Comparison of ENCODE assay signal across 18 mouse cellular contexts in genomic region chr3:94650409-94650808, GRCm38 (mm10). TPM values are rescaled to one million over a fixed set of nuclear protein-coding genes. Genes with fewer than 3 reads are reported as not detected.
DNase-seq lines count a peak whose midpoint lies in the region; ATAC-seq and TF ChIP-seq lines count a peak whose summit lies in the region.
"Had no signal": no experiment of that assay in that cellular context is flagged by ENCODE, and none has a peak within 500 bp of the region (broad histone marks: within the 10 kb centered on the region; RNA-seq: fewer than 3 reads in every experiment).

No protein-coding gene starts in this region.

- no peaks in the 10 kb centered on the region for H3K9me3 ChIP-seq in lung, embryonic 14.5 days (ENCODE audit: low read depth, low read length)
- no peaks in the 10 kb centered on the region for H3K9me3 ChIP-seq in stomach, embryonic 16.5 days (replicated peaks; ENCODE audit: control insufficient read depth, low read length)
- H3K9me3 ChIP-seq: heart, embryonic 13.5 days; hindbrain, embryonic 10.5 days; liver, embryonic 15.5 days; midbrain, embryonic 12.5 days had no signal

- ATAC-seq in cerebellum, adult (ENCODE audit: insufficient number of reproducible peaks, low FRiP score, low TSS enrichment), result no peak
- ATAC-seq in lung, embryonic 14.5 days (ENCODE audit: insufficient read depth), result no peak
- no peak for ATAC-seq in stomach, embryonic 16.5 days (ENCODE audit: insufficient read depth, low FRiP score)

- peak; percentile 20 to 21 for DNase-seq in cerebellum, postnatal 10 days
- peak; percentile 7 for DNase-seq in ovary, adult 18-20 months (ENCODE audit: low spot score)
- DNase-seq in ovary, postnatal 36 days (ENCODE audit: low spot score), result no peak
- DNase-seq in lung, embryonic 14.5 days, result peak; percentile 7
- DNase-seq in retina, postnatal 1 day, result no peak
- no peak for DNase-seq in left cerebral cortex, adult 11 months (ENCODE audit: low spot score)
- DNase-seq: adrenal gland, postnatal 25 days; cerebellum, adult 8-10 months; spleen, adult 18-20 months had no signal

- peaks cover 9% of the 10 kb centered on the region for H3K4me1 ChIP-seq in lung, embryonic 14.5 days (ENCODE audit: insufficient read depth)
- H3K4me1 ChIP-seq in stomach, embryonic 16.5 days (ENCODE audit: control insufficient read depth, insufficient read depth, low read length), result peaks cover 22% of the 10 kb centered on the region

- no peak overlapping the region for H3K27ac ChIP-seq in lung, embryonic 14.5 days (ENCODE audit: low read depth)
- peak overlapping the region; percentile 90; the same call in 1 of the 2 replicates for H3K27ac ChIP-seq in stomach, embryonic 16.5 days (ENCODE audit: low read length)
- H3K27ac ChIP-seq: hindbrain, embryonic 10.5 days; left cerebral cortex, adult 2 months; midbrain, embryonic 12.5 days had no signal

- no peak overlapping the region for H3K4me2 ChIP-seq in lung, embryonic 14.5 days
- H3K4me2 ChIP-seq in stomach, embryonic 16.5 days (ENCODE audit: low read depth, low read length), result no peak overlapping the region
- H3K4me2 ChIP-seq: heart, embryonic 13.5 days; liver, embryonic 15.5 days; midbrain, embryonic 12.5 days had no signal

- H3K9ac ChIP-seq in lung, embryonic 14.5 days, result no peak overlapping the region
- no peak overlapping the region for H3K9ac ChIP-seq in stomach, embryonic 16.5 days (ENCODE audit: low read length)
- H3K9ac ChIP-seq: heart, embryonic 13.5 days; midbrain, embryonic 12.5 days had no signal

- WGBS in lung, embryonic 14.5 days, result 73% methylated on average over 7 of the region's 7 CpGs
- WGBS in stomach, embryonic 16.5 days, result 66% methylated on average over 7 of the region's 7 CpGs

- no peaks in the 10 kb centered on the region for H3K36me3 ChIP-seq in lung, embryonic 14.5 days (ENCODE audit: insufficient read depth)
- no peaks in the 10 kb centered on the region for H3K36me3 ChIP-seq in stomach, embryonic 16.5 days (ENCODE audit: control insufficient read depth, insufficient read depth, low read length)
- H3K36me3 ChIP-seq: heart, embryonic 13.5 days; hindbrain, embryonic 10.5 days; liver, embryonic 15.5 days; midbrain, embryonic 12.5 days had no signal

- H3K4me3 ChIP-seq in lung, embryonic 14.5 days (ENCODE audit: low read depth, low read length), result no peak overlapping the region
- H3K4me3 ChIP-seq in stomach, embryonic 16.5 days (replicated peaks; ENCODE audit: low read length), result no peak overlapping the region
- H3K4me3 ChIP-seq: heart, embryonic 13.5 days; hindbrain, embryonic 10.5 days; left cerebral cortex, adult 2 months; liver, embryonic 15.5 days; midbrain, embryonic 12.5 days had no signal

- TF ChIP-seq CTCF in lung, embryonic 14.5 days (IDR thresholded peaks at IDR 0.05; ENCODE audit: low read depth), result no peak

- H3K27me3 ChIP-seq in lung, embryonic 14.5 days (ENCODE audit: insufficient read depth, low read length), result no peaks in the 10 kb centered on the region
- H3K27me3 ChIP-seq in stomach, embryonic 16.5 days (ENCODE audit: control insufficient read depth, insufficient read depth, low read length), result no peaks in the 10 kb centered on the region
- H3K27me3 ChIP-seq: heart, embryonic 13.5 days; liver, embryonic 15.5 days; midbrain, embryonic 12.5 days had no signal

RNA-seq across cellular contexts. Expression of gene Gm10972, which starts 7.5 kb away (rescaled TPM):
- not detected in 2 replicates for polyA plus RNA-seq in lung, embryonic 14.5 days (2014; fragmentation: Nextera tagmentation; extraction: Ambion mirVana)
- not detected in 2 replicates for polyA plus RNA-seq in stomach, embryonic 16.5 days (2015; fragmentation: Nextera tagmentation; extraction: Ambion mirVana)
- polyA plus RNA-seq: forebrain, embryonic 11.5 days; heart, embryonic 13.5 days; hindbrain, embryonic 10.5 days; liver, embryonic 15.5 days; midbrain, embryonic 12.5 days; neural tube, embryonic 11.5 days had no signal

RNA-seq across cellular contexts. Expression of gene Tuft1, which starts 8.3 kb away (rescaled TPM):
- polyA plus RNA-seq in lung, embryonic 14.5 days (2014; fragmentation: Nextera tagmentation; extraction: Ambion mirVana), result 8.2 and 8.8 TPM in 2 replicates
- polyA plus RNA-seq in stomach, embryonic 16.5 days (2015; fragmentation: Nextera tagmentation; extraction: Ambion mirVana), result 17.0 and 23.2 TPM in 2 replicates

RNA-seq across cellular contexts. Expression of gene Selenbp2, which starts 42.9 kb away (rescaled TPM):
- 4.2 and 4.9 TPM in 2 replicates for polyA plus RNA-seq in lung, embryonic 14.5 days (2014; fragmentation: Nextera tagmentation; extraction: Ambion mirVana)
- 9.3 and 11.9 TPM in 2 replicates for polyA plus RNA-seq in stomach, embryonic 16.5 days (2015; fragmentation: Nextera tagmentation; extraction: Ambion mirVana)
- polyA plus RNA-seq: forebrain, embryonic 11.5 days; neural tube, embryonic 11.5 days had no signal

Comparison
In these comparisons a context has a peak if more than half of its experiments do, and no peak if none do; other contexts are left out.
1. DNase-seq: peak in cerebellum, postnatal 10 days (2 of 2), ovary, adult 18-20 months (single experiment) and lung, embryonic 14.5 days (single experiment); none in ovary, postnatal 36 days (single experiment), retina, postnatal 1 day (single experiment) and left cerebral cortex, adult 11 months (single experiment).